Mouse (Mus musculus) embryonic facial prominence, embryonic 12.5 days (tissue): ENCODE measurements around the gene Tcf7l2. TPM values are rescaled to one million over a fixed set of nuclear protein-coding genes. Genes with fewer than 3 reads are reported as not detected.

Experiments used
- ATAC-seq: fragments of 200-750 bp; cut with Nextera tagmentation; 2 replicates; pipeline ENCODE4 v1.8.0; 2017; ENCODE audit not compliant: insufficient number of reproducible peaks, insufficient read depth, low FRiP score, low TSS enrichment
- H3K27ac ChIP-seq: fragments of 300-500 bp; sonication (generic); 2 replicates; pipeline ENCODE4 v1.5.1; 2016; ENCODE audit warnings: mild to moderate bottlenecking
- H3K27me3 ChIP-seq: fragments of 300-500 bp; sonication (generic); 2 replicates; pipeline ENCODE4 v1.6.1; 2016; ENCODE audit warnings: mild to moderate bottlenecking, moderate library complexity
- H3K36me3 ChIP-seq: fragments of 300-500 bp; sonication (generic); 2 replicates; pipeline ENCODE4 v1.6.1; 2016; ENCODE audit warnings: mild to moderate bottlenecking
- H3K4me1 ChIP-seq: fragments of 300-500 bp; sonication (generic); 2 replicates; pipeline ENCODE4 v1.6.1; 2016
- H3K4me2 ChIP-seq: fragments of 300-500 bp; sonication (generic); replicated peaks from 2 replicates; pipeline ENCODE4 v1.6.1; 2016; ENCODE audit warnings: mild to moderate bottlenecking, moderate library complexity
- H3K4me3 ChIP-seq: fragments of 300-500 bp; sonication (generic); 2 replicates; pipeline ENCODE4 v1.5.1; 2016; ENCODE audit warnings: mild to moderate bottlenecking
- H3K9ac ChIP-seq: fragments of 300-500 bp; sonication (generic); 2 replicates; pipeline ENCODE4 v1.6.1; 2016; ENCODE audit warnings: mild to moderate bottlenecking, moderate library complexity
- H3K9me3 ChIP-seq: fragments of 300-500 bp; sonication (generic); 2 replicates; pipeline ENCODE4 v1.6.1; 2016; ENCODE audit warnings: mild to moderate bottlenecking, moderate library complexity
- WGBS: fragments of 180-500 bp; shearing (Covaris S2); methylation state at CpG from one replicate; pipeline ENCODE4 v1.1.7; 2016; 5-methylcytosine and 5-hydroxymethylcytosine counted together
- polyA plus RNA-seq: library from polyadenylated mRNA; unstranded; fragments of >200 nt; fragmentation: Nextera tagmentation; extraction: Ambion mirVana; gene quantifications from 2 replicates; pipeline ENCODE4 v1.2.1, GENCODE M21; 2016

Tcf7l2 gene
- polyA plus RNA-seq, 1 experiment from 2014 or later, result 148 TPM

DNA sequence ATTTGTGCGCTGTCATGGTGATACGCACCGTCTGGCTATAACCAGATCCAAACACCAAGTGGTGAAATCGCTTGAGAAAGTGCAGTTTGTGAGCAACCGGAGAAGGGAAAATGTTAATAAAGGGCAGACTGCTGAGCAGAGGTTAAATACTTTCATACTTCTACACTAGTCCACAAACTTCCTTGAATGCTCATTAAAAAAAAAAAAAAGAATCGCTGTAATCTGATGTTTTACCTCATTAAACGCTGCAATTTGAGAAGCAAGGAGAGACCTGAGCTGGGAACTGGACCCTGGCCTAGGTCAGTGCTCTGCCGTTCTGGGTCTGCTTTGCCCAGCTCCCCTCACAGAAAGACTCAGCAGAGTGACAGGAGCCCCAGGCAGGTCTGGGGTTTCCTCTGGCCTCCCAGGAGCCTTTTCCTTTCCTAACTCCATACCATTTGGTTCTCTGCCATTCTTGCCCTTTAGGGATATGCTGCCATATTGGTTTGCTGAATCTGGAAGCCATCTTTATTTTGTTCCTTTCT is 33.5 kb upstream of the Tcf7l2 start:
- WGBS, result 41% methylated on average over 8 of the region's 8 CpGs

DNA sequence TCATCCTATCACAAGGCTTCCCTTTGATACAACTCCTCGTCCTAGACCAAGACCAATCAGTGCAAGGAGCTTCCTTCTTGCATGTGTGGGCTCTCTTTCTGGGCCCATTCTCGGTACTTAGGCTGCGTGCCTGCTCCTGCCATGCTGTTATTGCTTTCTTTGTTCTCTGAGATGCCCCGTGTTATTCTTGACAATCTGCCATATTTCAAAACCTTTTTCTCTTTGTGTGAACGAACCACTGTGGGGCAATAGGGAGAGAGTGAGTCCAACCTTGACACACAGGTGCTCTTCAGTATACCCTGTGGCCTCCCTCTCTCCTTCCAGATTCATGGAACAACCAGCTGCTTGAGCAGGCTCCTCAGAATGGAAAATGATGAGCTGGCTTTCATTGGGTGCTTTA is 30.8 kb upstream of the Tcf7l2 start:
- no peaks in the 10 kb centered on the region for H3K36me3 ChIP-seq
- H3K9me3 ChIP-seq, result no peaks in the 10 kb centered on the region
- whole genome bisulfite sequencing, result 78% methylated on average over 5 of the region's 5 CpGs
- H3K4me1 ChIP-seq, result no peaks in the 10 kb centered on the region
- H3K4me2 ChIP-seq, result no peak overlapping the region
- H3K27ac ChIP-seq, result no peak overlapping the region
- H3K9ac ChIP-seq, result no peak overlapping the region
- H3K27me3 ChIP-seq, result 0 out of 2 replicates have a peak, but pooled peaks cover 3% of the 10 kb centered on the region
- no peak overlapping the region for H3K4me3 ChIP-seq
- ATAC-seq, result no peak

More for the DNA sequence above, 33.5 kb upstream of the Tcf7l2 start:
- Histone ChIP-seq H3K4me1 (no peaks in the 10 kb centered on the region), H3K27me3 (0 out of 2 replicates have a peak, but pooled peaks cover 3% of the 10 kb centered on the region), H3K9ac (no peak overlapping the region), H3K4me2 (no peak overlapping the region), H3K9me3 (no peaks in the 10 kb centered on the region), H3K4me3 (no peak overlapping the region), H3K27ac (no peak overlapping the region), H3K36me3 (no peaks in the 10 kb centered on the region)
- no peak for ATAC-seq

GRCm38 (mm10) chr19:55711701-55712100 is 29.9 kb upstream of the Tcf7l2 start:
- no peak overlapping the region for H3K4me2 ChIP-seq
- H3K4me3 ChIP-seq, result no peak overlapping the region
- no peak overlapping the region for H3K27ac ChIP-seq
- ATAC-seq, result no peak
- WGBS, result 86% methylated on average over 5 of the region's 5 CpGs
- no peak overlapping the region for H3K9ac ChIP-seq
- H3K27me3 ChIP-seq, result 0 out of 2 replicates have a peak, but pooled peaks cover 3% of the 10 kb centered on the region
- no peaks in the 10 kb centered on the region for H3K4me1 ChIP-seq
- no peaks in the 10 kb centered on the region for H3K36me3 ChIP-seq
- H3K9me3 ChIP-seq, result no peaks in the 10 kb centered on the region

GRCm38 (mm10) chr19:55712678-55713077 is 28.9 kb upstream of the Tcf7l2 start:
- Histone ChIP-seq H3K27ac (no peak overlapping the region), H3K4me1 (no peaks in the 10 kb centered on the region), H3K36me3 (no peaks in the 10 kb centered on the region), H3K27me3 (no peaks in the 10 kb centered on the region), H3K9me3 (no peaks in the 10 kb centered on the region), H3K4me3 (no peak overlapping the region), H3K9ac (no peak overlapping the region), H3K4me2 (no peak overlapping the region)
- 70% methylated on average over 2 of the region's 2 CpGs for WGBS
- ATAC-seq, result no peak

GRCm38 (mm10) chr19:55714015-55714414 is 27.6 kb upstream of the Tcf7l2 start:
- no peak for ATAC-seq
- H3K4me2 ChIP-seq, result no peak overlapping the region
- WGBS, result 88% methylated on average over 4 of the region's 4 CpGs
- H3K9me3 ChIP-seq, result no peaks in the 10 kb centered on the region
- no peaks in the 10 kb centered on the region for H3K27me3 ChIP-seq
- H3K27ac ChIP-seq, result no peak overlapping the region
- no peaks in the 10 kb centered on the region for H3K36me3 ChIP-seq
- H3K4me3 ChIP-seq, result no peak overlapping the region
- H3K9ac ChIP-seq, result no peak overlapping the region
- H3K4me1 ChIP-seq, result no peaks in the 10 kb centered on the region

DNA sequence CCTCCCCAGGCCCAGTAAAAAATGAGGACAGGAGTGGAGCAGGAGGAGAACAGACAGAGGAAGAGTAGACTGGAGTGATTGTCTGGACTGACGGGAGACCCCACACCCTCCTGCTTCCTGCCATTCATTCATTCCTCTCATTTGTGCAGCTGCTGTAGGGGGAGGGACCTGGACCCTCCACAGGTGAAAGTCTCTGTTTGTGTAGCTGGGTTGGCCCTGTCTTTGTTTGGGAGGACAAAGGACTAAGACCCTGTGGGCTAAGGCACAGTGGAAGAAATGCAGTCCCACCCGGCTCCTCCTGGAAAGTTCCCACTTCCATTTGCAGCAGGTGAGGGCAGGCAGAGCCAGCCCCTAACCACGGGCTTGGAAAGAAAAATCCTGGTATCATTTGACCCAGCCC is 27.0 kb upstream of the Tcf7l2 start:
- H3K27me3 ChIP-seq, result no peaks in the 10 kb centered on the region
- 38% methylated on average over 3 of the region's 3 CpGs for WGBS

GRCm38 (mm10) chr19:55719083-55719482 is 22.5 kb upstream of the Tcf7l2 start:
- H3K9me3 ChIP-seq, result no peaks in the 10 kb centered on the region
- ATAC-seq, result no peak
- 77% methylated on average over 6 of the region's 6 CpGs for WGBS
- no peak overlapping the region for H3K4me3 ChIP-seq
- no peak overlapping the region for H3K27ac ChIP-seq
- H3K9ac ChIP-seq, result no peak overlapping the region
- peaks cover 7% of the 10 kb centered on the region for H3K4me1 ChIP-seq
- H3K4me2 ChIP-seq, result no peak overlapping the region
- H3K36me3 ChIP-seq, result no peaks in the 10 kb centered on the region
- no peaks in the 10 kb centered on the region for H3K27me3 ChIP-seq

More for the DNA sequence above, 27.0 kb upstream of the Tcf7l2 start:
- Histone ChIP-seq H3K4me2 (no peak overlapping the region), H3K36me3 (no peaks in the 10 kb centered on the region), H3K4me1 (no peaks in the 10 kb centered on the region), H3K9me3 (no peaks in the 10 kb centered on the region), H3K4me3 (no peak overlapping the region), H3K9ac (no peak overlapping the region), H3K27ac (no peak overlapping the region)
- ATAC-seq, result no peak

DNA sequence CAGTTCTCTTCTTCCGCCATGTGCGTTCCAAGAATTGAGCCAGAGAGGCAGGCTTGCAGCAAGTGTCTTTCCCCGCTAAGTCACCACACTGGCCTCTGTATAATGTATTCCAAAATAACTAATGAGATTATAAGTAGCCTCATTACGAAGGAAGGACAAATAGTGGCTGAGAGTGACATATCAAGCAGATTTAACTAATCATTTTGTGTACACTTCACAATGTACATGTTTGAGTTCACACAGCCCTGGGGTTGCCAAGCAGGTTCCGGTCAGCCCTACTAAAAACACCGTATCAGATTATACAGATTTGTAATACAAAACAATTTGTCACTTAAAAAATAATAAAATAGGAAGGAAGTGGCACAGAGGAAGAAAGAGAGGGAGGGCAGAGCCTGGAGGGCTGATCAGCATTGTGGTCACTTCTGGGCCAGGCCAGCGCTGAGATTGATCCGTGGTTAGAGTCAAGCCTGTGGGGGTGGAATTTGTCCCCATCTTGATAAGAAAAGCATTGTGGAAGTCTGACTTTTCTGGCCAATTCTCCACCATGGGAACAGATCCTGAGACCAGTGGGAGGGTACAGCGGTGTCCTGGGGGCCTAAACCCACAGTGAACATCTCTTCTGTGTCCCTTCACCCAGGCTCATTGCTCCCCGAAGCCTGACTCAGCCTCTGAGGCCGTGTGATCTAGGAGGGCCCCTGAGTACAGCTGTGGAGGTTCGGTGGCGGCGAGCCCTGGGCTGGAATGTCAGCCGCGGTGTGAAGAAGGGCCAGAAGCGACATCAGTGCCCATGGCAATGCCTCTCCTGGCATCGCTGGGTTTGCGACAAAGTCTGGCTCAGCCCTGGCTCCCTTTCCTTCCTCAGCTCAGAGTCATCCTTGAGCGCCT is 21.9 kb upstream of the Tcf7l2 start:
- no peaks in the 10 kb centered on the region for H3K36me3 ChIP-seq
- H3K27ac ChIP-seq, result no peak overlapping the region
- peaks cover 7% of the 10 kb centered on the region for H3K4me1 ChIP-seq
- no peak overlapping the region for H3K4me2 ChIP-seq
- no peak overlapping the region for H3K4me3 ChIP-seq
- H3K9ac ChIP-seq, result no peak overlapping the region
- 78% methylated on average over 20 of the region's 20 CpGs for WGBS
- no peak for ATAC-seq
- no peaks in the 10 kb centered on the region for H3K27me3 ChIP-seq
- H3K9me3 ChIP-seq, result no peaks in the 10 kb centered on the region

DNA sequence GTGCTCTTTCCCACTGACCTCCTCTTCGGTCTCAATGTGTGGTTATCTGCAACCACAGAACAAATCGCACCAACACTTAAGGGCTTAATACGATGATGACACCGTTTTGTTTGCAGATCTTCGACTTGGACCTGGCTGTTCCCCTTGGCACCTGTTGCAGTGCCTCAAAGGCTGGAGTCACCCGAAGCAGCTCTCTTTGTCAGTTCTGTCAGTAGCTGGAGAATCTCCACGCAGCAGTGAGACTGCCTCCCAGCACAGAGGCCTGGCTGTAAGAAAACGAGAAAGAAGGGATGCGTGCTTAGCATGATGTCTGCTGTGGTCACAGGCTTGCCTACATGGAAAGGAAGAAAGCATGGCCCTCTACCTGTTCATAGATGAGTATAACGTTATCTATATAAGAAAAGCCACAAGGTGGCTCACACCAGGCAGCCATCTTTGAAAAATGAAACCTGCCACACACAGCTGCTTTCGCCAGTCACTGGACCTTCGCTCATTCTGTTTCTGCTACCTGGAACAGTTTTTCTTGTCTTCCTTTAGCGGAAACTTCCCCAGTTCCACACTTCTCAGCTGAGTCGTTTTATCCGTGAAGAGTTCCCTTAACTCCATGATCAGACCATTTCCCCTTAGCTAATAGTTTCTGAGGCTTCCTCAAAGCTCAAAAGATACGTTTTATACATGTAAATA is 21.1 kb upstream of the Tcf7l2 start:
- Histone ChIP-seq H3K27ac (no peak overlapping the region), H3K9me3 (no peaks in the 10 kb centered on the region), H3K4me2 (no peak overlapping the region), H3K27me3 (no peaks in the 10 kb centered on the region), H3K9ac (no peak overlapping the region), H3K4me1 (peaks cover 7% of the 10 kb centered on the region), H3K4me3 (no peak overlapping the region), H3K36me3 (no peaks in the 10 kb centered on the region)
- no peak for ATAC-seq
- WGBS, result 75% methylated on average over 16 of the region's 16 CpGs

DNA sequence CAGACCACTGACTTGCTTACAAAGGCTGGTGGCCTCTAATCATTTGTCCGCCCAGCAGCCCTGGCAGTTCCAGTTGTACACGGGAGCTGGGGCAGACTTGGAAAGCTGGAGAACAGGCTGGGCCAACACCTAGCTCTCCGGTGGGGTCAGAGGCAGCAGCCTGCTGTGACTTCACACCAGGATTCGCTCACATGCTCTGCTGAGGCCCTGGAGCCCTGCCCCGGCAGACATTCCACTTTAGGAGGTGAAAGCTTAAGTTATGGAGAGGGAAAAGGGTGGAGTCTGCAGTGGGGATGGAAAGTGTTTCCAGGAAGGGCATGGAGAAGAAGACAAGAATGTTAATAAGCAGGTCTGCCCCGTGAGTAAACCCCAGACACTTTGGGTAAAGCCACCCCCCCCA is 19.2 kb upstream of the Tcf7l2 start:
- no peak overlapping the region for H3K9ac ChIP-seq
- 32% methylated on average over 6 of the region's 6 CpGs for WGBS
- no peak for ATAC-seq

DNA sequence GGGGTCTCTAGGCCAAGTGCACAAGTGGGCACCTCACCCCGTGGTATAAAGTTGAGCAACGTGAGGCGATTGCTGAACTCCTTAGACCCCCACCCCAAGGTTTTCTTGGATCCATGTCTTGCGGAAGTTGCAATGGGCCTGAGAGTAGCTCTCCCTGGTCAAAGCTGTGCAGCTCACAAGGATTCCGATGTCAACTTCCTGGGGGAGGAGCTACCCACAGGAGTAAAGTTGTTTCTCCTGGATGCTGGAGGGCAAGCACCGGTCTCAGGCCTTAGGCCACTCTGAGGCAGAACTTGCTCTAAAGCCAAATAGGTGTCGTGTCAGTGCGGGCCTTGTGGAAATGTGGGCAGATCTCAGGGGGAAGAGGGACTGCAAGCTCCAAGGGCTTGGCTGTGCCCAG is 12.2 kb upstream of the Tcf7l2 start:
- no peak overlapping the region for H3K27ac ChIP-seq
- H3K4me3 ChIP-seq, result no peak overlapping the region
- ATAC-seq, result no peak
- no peaks in the 10 kb centered on the region for H3K27me3 ChIP-seq
- no peaks in the 10 kb centered on the region; the same call in 1 of the 2 replicates for H3K4me1 ChIP-seq
- WGBS, result 69% methylated on average over 8 of the region's 8 CpGs
- no peaks in the 10 kb centered on the region for H3K9me3 ChIP-seq
- H3K9ac ChIP-seq, result no peak overlapping the region
- no peak overlapping the region for H3K4me2 ChIP-seq
- no peaks in the 10 kb centered on the region for H3K36me3 ChIP-seq

More for the DNA sequence above, 19.2 kb upstream of the Tcf7l2 start:
- Histone ChIP-seq H3K4me3 (no peak overlapping the region), H3K9me3 (no peaks in the 10 kb centered on the region), H3K4me2 (no peak overlapping the region), H3K36me3 (no peaks in the 10 kb centered on the region), H3K27me3 (no peaks in the 10 kb centered on the region), H3K27ac (no peak overlapping the region), H3K4me1 (peaks cover 7% of the 10 kb centered on the region)

DNA sequence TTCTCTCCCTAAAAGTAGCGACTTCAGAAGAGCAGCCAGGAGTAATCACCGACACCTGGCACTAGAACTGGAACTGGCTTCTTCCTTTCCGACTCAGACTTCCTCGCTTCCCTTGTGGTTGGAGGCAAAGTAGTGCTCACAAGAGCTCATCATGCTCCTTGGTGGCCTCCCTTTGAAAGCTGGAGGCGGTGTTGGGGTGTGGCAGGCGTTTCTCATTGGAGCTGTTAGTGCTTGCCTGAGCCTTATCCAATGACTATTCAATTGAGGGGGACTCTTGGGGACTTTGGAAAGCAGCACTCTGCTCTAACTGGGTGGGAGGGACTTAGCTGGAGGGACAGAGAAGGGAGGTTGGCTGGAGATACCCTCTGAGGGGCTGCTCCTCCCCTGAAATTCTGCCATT is 9.1 kb upstream of the Tcf7l2 start:
- no peak overlapping the region for H3K9ac ChIP-seq
- no peak for ATAC-seq
- H3K36me3 ChIP-seq, result no peaks in the 10 kb centered on the region
- H3K4me2 ChIP-seq, result no peak overlapping the region
- no peaks in the 10 kb centered on the region for H3K27me3 ChIP-seq
- H3K4me1 ChIP-seq, result no peaks in the 10 kb centered on the region; the same call in 1 of the 2 replicates
- H3K9me3 ChIP-seq, result no peaks in the 10 kb centered on the region
- H3K4me3 ChIP-seq, result no peak overlapping the region
- WGBS, result 47% methylated on average over 6 of the region's 6 CpGs
- no peak overlapping the region for H3K27ac ChIP-seq
